Mouse (Mus musculus) limb, embryonic 12.5 days (tissue): ENCODE data around the gene Shc2. TPM values are rescaled to one million over a fixed set of nuclear protein-coding genes. Genes with fewer than 3 reads are reported as not detected.

Experiments used
- ATAC-seq: fragments of 200-750 bp; cut with Nextera tagmentation; 2 replicates; pipeline ENCODE4 v1.8.0; 2017; ENCODE audit warnings: low read depth, moderate TSS enrichment; ENCODE audit not compliant: insufficient number of reproducible peaks, insufficient read depth, low FRiP score, low TSS enrichment
- H3K27ac ChIP-seq: fragments of 300-500 bp; sonication (generic); 2 replicates; pipeline ENCODE4 v1.5.1; 2016; ENCODE audit warnings: mild to moderate bottlenecking, moderate library complexity
- H3K27me3 ChIP-seq: fragments of 300-500 bp; sonication (generic); 2 replicates; pipeline ENCODE4 v1.6.1; 2016; ENCODE audit warnings: mild to moderate bottlenecking, moderate library complexity
- H3K36me3 ChIP-seq: fragments of 300-500 bp; sonication (generic); 2 replicates; pipeline ENCODE4 v1.6.1; 2016; ENCODE audit warnings: mild to moderate bottlenecking, moderate library complexity
- H3K4me1 ChIP-seq: fragments of 300-500 bp; sonication (generic); replicated peaks from 2 replicates; pipeline ENCODE4 v1.6.1; 2016
- H3K4me2 ChIP-seq: fragments of 300-500 bp; sonication (generic); 2 replicates; pipeline ENCODE4 v1.6.1; 2016; ENCODE audit warnings: mild to moderate bottlenecking, moderate library complexity
- H3K4me3 ChIP-seq: fragments of 300-500 bp; sonication (generic); replicated peaks from 2 replicates; pipeline ENCODE4 v1.5.1; 2016; ENCODE audit warnings: mild to moderate bottlenecking
- H3K9ac ChIP-seq: fragments of 300-500 bp; sonication (generic); replicated peaks from 2 replicates; pipeline ENCODE4 v1.6.1; 2016; ENCODE audit warnings: mild to moderate bottlenecking, moderate library complexity
- H3K9me3 ChIP-seq: fragments of 300-500 bp; sonication (generic); 2 replicates; pipeline ENCODE4 v1.6.1; 2016; ENCODE audit warnings: mild to moderate bottlenecking, moderate library complexity
- WGBS: fragments of 180-500 bp; shearing (Covaris S2); methylation state at CpG from one replicate; pipeline ENCODE4 v1.1.7; 2016; 5-methylcytosine and 5-hydroxymethylcytosine counted together
- polyA plus RNA-seq: library from polyadenylated mRNA; unstranded; fragments of >200 nt; fragmentation: Nextera tagmentation; extraction: Ambion mirVana; gene quantifications from 2 replicates; pipeline ENCODE4 v1.2.1, GENCODE M21; 2016

Shc2 gene
- polyA plus RNA-seq, 1 experiment from 2014 or later, result 12.2 TPM

DNA sequence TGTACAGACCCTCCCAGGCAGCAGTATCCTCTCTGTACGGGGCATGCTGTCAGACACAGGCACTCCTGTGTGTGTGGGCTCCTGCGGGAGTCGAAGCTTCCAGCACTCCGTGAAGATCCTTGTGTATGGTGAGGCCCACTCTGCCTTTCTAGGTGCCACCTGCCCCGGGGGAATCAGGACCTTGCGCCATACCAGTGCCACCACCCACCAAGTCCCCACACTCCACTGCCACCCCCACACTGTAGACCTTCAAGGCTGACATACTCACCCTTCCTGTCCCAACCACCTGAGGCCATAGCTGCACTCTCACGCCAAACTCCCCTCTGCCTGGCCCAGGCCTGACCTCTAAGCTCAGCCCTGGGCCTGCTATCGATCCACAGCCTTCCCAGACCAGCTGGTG is 27.3 kb upstream of the Shc2 start:
- peaks cover 4% of the 10 kb centered on the region for H3K4me1 ChIP-seq
- H3K36me3 ChIP-seq, result no peaks in the 10 kb centered on the region
- H3K9ac ChIP-seq, result no peak overlapping the region
- no peak overlapping the region for H3K4me2 ChIP-seq
- 81% methylated on average over 8 of the region's 8 CpGs for WGBS
- H3K27me3 ChIP-seq, result no peaks in the 10 kb centered on the region
- no peak overlapping the region for H3K4me3 ChIP-seq
- H3K27ac ChIP-seq, result no peak overlapping the region
- H3K9me3 ChIP-seq, result no peaks in the 10 kb centered on the region
- no peak for ATAC-seq

DNA sequence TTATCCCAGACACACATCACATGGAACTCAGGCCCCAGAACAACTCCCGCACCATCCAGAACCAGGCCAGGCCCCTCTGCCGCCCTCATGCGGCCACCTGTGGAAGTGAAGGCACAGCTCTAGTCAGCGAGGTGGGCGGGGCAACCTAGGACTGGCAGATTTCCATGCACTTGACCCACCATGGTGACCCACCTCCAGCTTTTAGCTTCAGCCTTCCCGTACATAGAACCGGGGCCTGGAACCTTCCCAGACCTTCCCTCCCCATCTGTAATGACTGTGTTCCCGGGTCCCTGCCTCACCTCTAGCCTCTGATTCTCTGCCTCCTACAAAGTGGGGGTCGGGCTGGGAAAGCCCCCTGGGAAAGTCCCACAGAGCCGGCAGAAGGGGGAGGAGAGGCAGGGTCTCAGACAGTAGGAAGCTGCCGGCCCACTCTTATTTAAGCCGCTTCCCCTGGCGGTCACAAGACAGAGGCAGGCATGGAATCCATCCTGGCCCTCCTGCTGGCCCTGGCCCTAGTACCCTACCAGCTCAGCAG is 26.5 kb upstream of the Shc2 start, which contains the start of gene Madcam1:
Madcam1 (plus strand) TSS at position 429 of the 535 bp plus-strand sequence.
- peaks cover 4% of the 10 kb centered on the region; the same call in 1 of the 2 replicates for H3K4me1 ChIP-seq
- H3K27ac ChIP-seq, result no peak within 1 kb of the TSS
- no peaks in the 10 kb centered on the region for H3K27me3 ChIP-seq
- H3K9me3 ChIP-seq, result no peaks in the 10 kb centered on the region
- H3K9ac ChIP-seq, result no peak within 1 kb of the TSS
- no peak within 1 kb of the TSS for H3K4me3 ChIP-seq
- no peak within 1 kb of the TSS for H3K4me2 ChIP-seq
- WGBS, result 9% methylated on average over 13 of the region's 13 CpGs
- no peaks in the 10 kb centered on the region for H3K36me3 ChIP-seq
- no peak for ATAC-seq

DNA sequence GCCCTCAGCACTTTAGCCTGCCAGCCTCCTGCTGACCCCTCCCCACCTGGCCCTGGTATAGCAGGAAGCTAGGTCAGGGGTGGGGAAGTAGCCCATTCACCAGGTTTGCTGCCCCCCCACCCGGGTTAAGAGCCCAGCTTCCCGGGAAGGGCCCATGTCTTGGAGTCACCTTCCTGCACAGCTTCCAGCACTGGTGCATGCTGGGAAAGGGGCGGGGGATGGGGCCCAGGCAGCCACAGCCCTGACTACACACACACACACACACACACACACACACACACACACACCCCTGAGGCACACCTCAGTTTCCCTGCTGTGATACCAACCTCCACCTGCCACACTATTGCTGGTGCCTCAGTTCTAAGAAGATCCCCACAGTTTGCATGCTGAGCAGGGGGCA is 24.1 kb upstream of the Shc2 start:
- Histone ChIP-seq H3K36me3 (no peaks in the 10 kb centered on the region), H3K4me1 (peaks cover 4% of the 10 kb centered on the region; the same call in 1 of the 2 replicates), H3K9ac (no peak overlapping the region), H3K27ac (no peak overlapping the region), H3K4me3 (no peak overlapping the region), H3K27me3 (no peaks in the 10 kb centered on the region), H3K4me2 (no peak overlapping the region), H3K9me3 (no peaks in the 10 kb centered on the region)
- 52% methylated on average over 2 of the region's 3 CpGs for WGBS
- no peak for ATAC-seq

DNA sequence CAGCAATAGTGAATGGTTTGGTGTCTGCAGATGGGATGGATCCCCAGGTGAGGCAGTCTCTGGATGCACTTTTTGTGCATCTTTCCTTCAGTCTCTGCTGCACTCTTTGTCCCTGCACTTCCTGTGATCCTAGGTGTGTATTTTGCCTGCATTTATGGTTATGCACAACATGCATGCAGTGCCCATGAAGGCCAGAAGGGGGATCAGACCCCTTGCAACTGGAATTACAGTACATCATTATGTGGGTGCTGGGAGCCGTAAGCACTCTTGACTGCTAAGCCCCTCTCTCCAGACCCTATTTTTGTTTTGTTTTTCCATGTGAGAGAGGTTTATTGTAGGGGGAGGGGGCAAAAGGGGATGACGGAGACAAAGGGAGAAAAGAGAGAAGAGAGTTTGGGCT is 22.6 kb upstream of the Shc2 start:
- ATAC-seq, result no peak
- Histone ChIP-seq H3K4me1 (peaks cover 5% of the 10 kb centered on the region), H3K9me3 (no peaks in the 10 kb centered on the region), H3K4me2 (no peak overlapping the region), H3K9ac (no peak overlapping the region), H3K4me3 (no peak overlapping the region), H3K36me3 (no peaks in the 10 kb centered on the region), H3K27ac (no peak overlapping the region), H3K27me3 (no peaks in the 10 kb centered on the region)
- 79% methylated on average over 2 of the region's 2 CpGs for WGBS

- Histone ChIP-seq H3K4me1 (peaks cover 11% of the 10 kb centered on the region), H3K9ac (no peak overlapping the region), H3K9me3 (no peaks in the 10 kb centered on the region), H3K27ac (no peak overlapping the region), H3K4me3 (no peak overlapping the region), H3K4me2 (no peak overlapping the region), H3K27me3 (0 out of 2 replicates have a peak, but pooled peaks cover 5% of the 10 kb centered on the region), H3K36me3 (no peaks in the 10 kb centered on the region)
- no peak for ATAC-seq
- WGBS, result 22% methylated on average over 4 of the region's 4 CpGs
Measured at GRCm38 (mm10) chr10:79658829-79659228, 21.1 kb upstream of the Shc2 start.

- no peak overlapping the region for H3K4me2 ChIP-seq
- peaks cover 8% of the 10 kb centered on the region for H3K4me1 ChIP-seq
- ATAC-seq, result peak; percentile 67; the same call in 1 of the 2 replicates
- no peaks in the 10 kb centered on the region for H3K9me3 ChIP-seq
- no peak overlapping the region for H3K27ac ChIP-seq
- H3K36me3 ChIP-seq, result no peaks in the 10 kb centered on the region
- WGBS, result 24% methylated on average over 1 of the region's 1 CpGs
- no peak overlapping the region for H3K9ac ChIP-seq
- H3K27me3 ChIP-seq, result peaks cover 17% of the 10 kb centered on the region; the same call in 1 of the 2 replicates
- no peak overlapping the region for H3K4me3 ChIP-seq
Measured at GRCm38 (mm10) chr10:79654946-79655395, 17.3 kb upstream of the Shc2 start.

DNA sequence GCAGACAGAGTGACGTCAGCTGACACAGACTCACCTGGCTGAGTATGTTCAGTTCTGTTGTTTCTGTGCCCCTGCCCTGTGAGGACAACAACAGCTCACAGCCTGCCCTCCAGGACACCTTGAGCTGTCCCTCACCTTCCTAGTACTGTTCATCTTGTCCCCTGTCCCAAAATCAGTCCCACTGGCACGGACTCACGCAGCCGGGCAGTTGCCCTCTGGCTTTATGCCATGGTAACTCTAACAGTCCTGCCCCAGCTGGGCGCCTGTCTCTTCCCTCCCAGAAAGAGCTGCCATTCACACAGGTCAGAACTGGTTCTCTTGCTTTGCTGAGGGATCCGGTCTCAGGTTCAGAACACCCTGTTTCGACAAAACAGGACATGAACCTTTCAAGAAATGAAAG is 15.1 kb upstream of the Shc2 start:
- H3K9me3 ChIP-seq, result no peaks in the 10 kb centered on the region
- H3K4me3 ChIP-seq, result no peak overlapping the region
- no peak overlapping the region for H3K4me2 ChIP-seq
- H3K9ac ChIP-seq, result no peak overlapping the region
- peaks cover 8% of the 10 kb centered on the region for H3K4me1 ChIP-seq
- peaks cover 17% of the 10 kb centered on the region; the same call in 1 of the 2 replicates for H3K27me3 ChIP-seq
- no peak for ATAC-seq
- no peak overlapping the region for H3K27ac ChIP-seq
- H3K36me3 ChIP-seq, result no peaks in the 10 kb centered on the region
- WGBS, result 83% methylated on average over 7 of the region's 7 CpGs

GRCm38 (mm10) chr10:79649070-79649751 is 11.5 kb upstream of the Shc2 start:
- H3K4me3 ChIP-seq, result no peak overlapping the region
- no peaks in the 10 kb centered on the region; the same call in 1 of the 2 replicates for H3K4me1 ChIP-seq
- no peak overlapping the region for H3K9ac ChIP-seq
- H3K27me3 ChIP-seq, result peaks cover 16% of the 10 kb centered on the region; the same call in 1 of the 2 replicates
- no peak overlapping the region for H3K4me2 ChIP-seq
- H3K36me3 ChIP-seq, result no peaks in the 10 kb centered on the region
- 30% methylated on average over 7 of the region's 7 CpGs for WGBS
- no peaks in the 10 kb centered on the region for H3K9me3 ChIP-seq
- 0 out of 2 replicates have a peak, but pooled peaks have one; percentile 49 for ATAC-seq
- no peak overlapping the region for H3K27ac ChIP-seq

DNA sequence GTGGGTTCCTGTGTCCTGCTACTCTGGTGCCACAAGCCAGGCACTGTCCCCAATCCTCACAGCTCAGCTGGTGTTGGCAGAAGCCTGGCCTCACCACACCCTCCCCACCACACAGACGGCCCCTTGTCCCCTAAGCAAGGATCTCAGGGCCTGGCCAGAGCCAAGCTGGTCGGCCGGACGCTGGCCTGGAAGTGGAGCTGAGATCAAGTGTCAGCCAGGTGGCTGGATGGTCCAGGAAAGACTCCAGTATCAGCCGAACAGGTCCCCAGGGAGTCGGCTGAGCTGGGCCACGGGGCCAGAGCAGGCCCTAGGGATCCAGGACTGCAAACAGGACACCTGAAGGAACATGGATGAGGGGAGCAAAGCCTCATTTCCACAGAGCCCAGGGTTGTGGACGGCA is 8.0 kb upstream of the Shc2 start, which contains the start of gene Odf3l2:
Odf3l2 (minus strand) TSS at position 28 of the 400 bp plus-strand sequence.
- Histone ChIP-seq H3K27ac (no peak within 1 kb of the TSS), H3K9ac (no peak within 1 kb of the TSS), H3K27me3 (peaks cover 2% of the 10 kb centered on the region; the same call in 1 of the 2 replicates), H3K36me3 (no peaks in the 10 kb centered on the region), H3K4me2 (no peak within 1 kb of the TSS), H3K9me3 (no peaks in the 10 kb centered on the region), H3K4me1 (no peaks in the 10 kb centered on the region; the same call in 1 of the 2 replicates), H3K4me3 (no peak within 1 kb of the TSS)
- no peak for ATAC-seq
- 66% methylated on average over 8 of the region's 8 CpGs for WGBS

GRCm38 (mm10) chr10:79638486-79639204 is 927 bp upstream of the Shc2 start:
- peak overlapping the region; percentile 83 for H3K4me3 ChIP-seq
- peaks cover 28% of the 10 kb centered on the region for H3K4me1 ChIP-seq
- H3K27me3 ChIP-seq, result peaks cover 45% of the 10 kb centered on the region
- 5% methylated on average over 23 of the region's 23 CpGs for WGBS
- no peak overlapping the region; the same call in 1 of the 2 replicates for H3K9ac ChIP-seq
- no peaks in the 10 kb centered on the region for H3K36me3 ChIP-seq
- peak overlapping the region; percentile 90 for H3K4me2 ChIP-seq
- ATAC-seq, result no peak
- 0 out of 2 replicates have a peak, but pooled peaks cover 2% of the 10 kb centered on the region for H3K9me3 ChIP-seq
- no peak overlapping the region for H3K27ac ChIP-seq

- Histone ChIP-seq H3K9ac (no peak overlapping the region), H3K9me3 (0 out of 2 replicates have a peak, but pooled peaks cover 2% of the 10 kb centered on the region), H3K4me3 (no peak overlapping the region; the same call in 1 of the 2 replicates), H3K27me3 (peaks cover 45% of the 10 kb centered on the region), H3K4me1 (peaks cover 28% of the 10 kb centered on the region), H3K36me3 (no peaks in the 10 kb centered on the region), H3K4me2 (peak overlapping the region; percentile 90; the same call in 1 of the 2 replicates), H3K27ac (no peak overlapping the region)
- no peak for ATAC-seq
- 84% methylated on average over 8 of the region's 8 CpGs for WGBS
Measured at GRCm38 (mm10) chr10:79636287-79636686, 1.4 kb downstream of the Shc2 start.
